Mouse (Mus musculus): ENCODE data around the gene Pkhd1. TPM values are rescaled to one million over a fixed set of nuclear protein-coding genes. Genes with fewer than 3 reads are reported as not detected.

The Pkhd1 gene
- polyA plus RNA-seq, 1 experiment from 2014 or later = 1.1 TPM

- WGBS = 52% methylated on average over 1 of the region's 1 CpGs
- Histone ChIP-seq H3K27me3 (replicated peaks) (no peaks in the 10 kb centered on the region), H3K9me3 (no peaks in the 10 kb centered on the region), H3K27ac (no peak overlapping the region), H3K4me1 (no peaks in the 10 kb centered on the region), H3K4me2 (no peak overlapping the region), H3K4me3 (replicated peaks) (no peak overlapping the region), H3K9ac (no peak overlapping the region), H3K36me3 (no peaks in the 10 kb centered on the region)
- no peak for ATAC-seq (ENCODE audit: insufficient read depth, low FRiP score, low read depth)
These were observed 253.4 kb downstream of the Pkhd1 start for GRCm38 (mm10) chr1:20364437-20364836.

DNA sequence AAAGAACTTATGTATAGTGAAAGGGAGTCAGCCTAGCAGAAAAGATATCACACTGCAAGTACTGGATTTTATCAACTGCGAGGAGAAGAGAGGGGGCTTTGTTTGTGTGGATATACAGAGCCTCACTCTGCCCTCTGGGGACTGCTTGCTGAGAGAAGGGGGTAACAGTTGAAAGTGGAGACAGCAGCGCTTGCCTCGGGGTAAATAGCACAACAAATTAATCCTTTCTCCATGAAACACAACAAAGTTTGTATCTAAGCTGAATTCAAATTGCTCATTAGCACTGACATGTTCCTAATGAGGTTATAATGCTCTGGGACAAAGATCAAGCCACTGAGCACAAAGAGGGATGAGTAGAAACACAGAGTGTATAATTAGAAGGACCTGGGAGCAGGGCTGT lies 273.2 kb downstream of the Pkhd1 start:
- H3K27ac ChIP-seq = no peak overlapping the region
- H3K9ac ChIP-seq = no peak overlapping the region
- H3K27me3 ChIP-seq (replicated peaks) = no peaks in the 10 kb centered on the region
- H3K36me3 ChIP-seq = no peaks in the 10 kb centered on the region
- H3K4me2 ChIP-seq = no peak overlapping the region
- H3K4me1 ChIP-seq = no peaks in the 10 kb centered on the region
- WGBS = 51% methylated on average over 3 of the region's 3 CpGs
- H3K4me3 ChIP-seq (replicated peaks) = no peak overlapping the region
- no peak for ATAC-seq (ENCODE audit: insufficient read depth, low FRiP score, low read depth)
- no peaks in the 10 kb centered on the region for H3K9me3 ChIP-seq

DNA sequence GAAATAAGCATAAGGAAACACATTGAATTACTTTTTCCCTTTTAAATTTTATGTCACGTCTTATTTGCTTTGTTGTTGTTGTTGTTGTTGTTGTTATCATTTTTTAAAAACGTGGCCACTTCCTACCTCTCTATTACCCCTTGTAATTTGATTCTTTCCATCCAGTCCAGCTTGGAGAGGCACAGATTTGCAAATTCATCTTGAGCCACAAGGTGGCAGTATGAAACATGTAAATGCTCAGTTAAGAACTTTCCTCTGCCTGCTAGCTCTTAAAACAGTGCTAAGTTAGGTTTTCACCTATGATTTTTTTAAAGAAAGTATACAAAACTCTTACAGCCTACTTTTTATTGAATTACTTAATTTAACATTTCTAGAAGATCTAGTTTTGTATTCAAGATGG lies 306.4 kb downstream of the Pkhd1 start:
- WGBS = 7% methylated on average over 2 of the region's 2 CpGs
- Histone ChIP-seq H3K36me3 (no peaks in the 10 kb centered on the region), H3K4me3 (replicated peaks) (no peak overlapping the region), H3K4me2 (no peak overlapping the region), H3K4me1 (no peaks in the 10 kb centered on the region), H3K9ac (no peak overlapping the region), H3K9me3 (no peaks in the 10 kb centered on the region), H3K27me3 (replicated peaks) (no peaks in the 10 kb centered on the region), H3K27ac (no peak overlapping the region)
- ATAC-seq (ENCODE audit: insufficient read depth, low FRiP score, low read depth) = no peak

GRCm38 (mm10) chr1:20310925-20311324 lies 306.9 kb downstream of the Pkhd1 start:
- no peak for ATAC-seq (ENCODE audit: insufficient read depth, low FRiP score, low read depth)
- Histone ChIP-seq H3K4me2 (no peak overlapping the region), H3K4me3 (replicated peaks) (no peak overlapping the region), H3K36me3 (no peaks in the 10 kb centered on the region), H3K4me1 (no peaks in the 10 kb centered on the region), H3K27ac (no peak overlapping the region), H3K9me3 (no peaks in the 10 kb centered on the region), H3K9ac (no peak overlapping the region), H3K27me3 (replicated peaks) (no peaks in the 10 kb centered on the region)
- 71% methylated on average over 6 of the region's 6 CpGs for WGBS

DNA sequence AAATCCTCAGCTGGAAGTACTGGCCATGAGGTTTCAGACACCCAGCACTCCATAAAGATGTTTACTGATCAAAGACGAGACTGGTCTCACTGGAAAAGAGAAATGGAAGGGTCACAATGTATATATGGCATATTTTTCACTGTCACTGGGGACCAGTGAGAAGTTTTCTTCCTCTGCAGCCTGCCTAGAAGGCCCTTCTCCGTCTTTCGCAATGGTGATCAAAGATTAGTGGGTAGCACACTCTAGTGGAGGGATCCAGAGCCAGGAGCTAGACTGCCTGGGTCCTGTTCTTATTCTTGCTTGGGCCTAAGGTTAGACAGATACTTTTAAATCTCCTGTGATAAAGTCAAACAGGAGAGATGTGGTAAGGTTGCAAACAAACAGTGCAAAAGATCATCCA lies 311.7 kb downstream of the Pkhd1 start:
- Histone ChIP-seq H3K4me1 (no peaks in the 10 kb centered on the region), H3K9ac (no peak overlapping the region)
- 47% methylated on average over 3 of the region's 3 CpGs for WGBS

GRCm38 (mm10) chr1:20302943-20303578 lies 314.8 kb downstream of the Pkhd1 start:
- WGBS = 73% methylated on average over 6 of the region's 6 CpGs
- Histone ChIP-seq H3K9me3 (no peaks in the 10 kb centered on the region), H3K9ac (no peak overlapping the region), H3K36me3 (no peaks in the 10 kb centered on the region), H3K27me3 (replicated peaks) (no peaks in the 10 kb centered on the region), H3K4me3 (replicated peaks) (no peak overlapping the region), H3K27ac (no peak overlapping the region), H3K4me1 (no peaks in the 10 kb centered on the region), H3K4me2 (no peak overlapping the region)
- no peak for ATAC-seq (ENCODE audit: insufficient read depth, low FRiP score, low read depth)

More for the DNA sequence above, 311.7 kb downstream of the Pkhd1 start:
- Histone ChIP-seq H3K27me3 (replicated peaks) (no peaks in the 10 kb centered on the region), H3K27ac (no peak overlapping the region), H3K4me3 (replicated peaks) (no peak overlapping the region), H3K4me2 (no peak overlapping the region), H3K9me3 (no peaks in the 10 kb centered on the region), H3K36me3 (no peaks in the 10 kb centered on the region)
- no peak for ATAC-seq (ENCODE audit: insufficient read depth, low FRiP score, low read depth)

DNA sequence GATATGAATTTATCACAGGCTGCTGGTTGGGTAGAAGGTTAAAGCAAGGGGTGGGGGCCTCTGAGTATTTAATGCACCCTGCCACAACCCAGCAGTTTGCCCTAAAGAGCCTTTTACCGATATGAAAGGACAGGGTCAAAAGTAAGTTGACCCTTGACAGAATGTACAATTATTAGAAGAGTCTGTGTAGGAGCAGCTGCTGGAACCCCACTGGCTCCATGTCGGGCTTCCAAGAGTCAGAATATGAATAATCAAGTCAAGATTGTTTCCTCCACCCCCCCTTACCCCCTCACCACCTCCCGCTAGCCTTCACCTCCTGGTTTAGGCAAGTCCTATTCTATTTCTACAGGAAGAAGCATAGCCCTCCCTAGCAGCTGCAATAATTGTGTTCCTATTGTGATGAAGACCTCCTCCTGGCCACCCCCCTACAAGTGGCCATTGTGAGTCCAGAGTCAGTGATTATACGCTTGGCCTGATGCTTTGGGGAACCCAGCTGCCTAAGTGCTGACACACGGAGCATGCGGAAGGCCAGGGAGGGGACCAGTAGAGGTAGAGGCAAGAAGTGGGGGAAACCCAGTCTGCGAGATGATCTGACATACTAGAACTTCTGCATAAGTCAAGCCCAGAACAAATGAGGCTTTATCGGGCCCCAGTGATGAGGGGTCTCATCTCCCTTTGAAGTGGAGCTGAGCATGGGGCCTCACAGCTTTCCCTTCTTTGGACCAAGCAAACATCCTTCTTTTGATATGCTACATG lies 315.5 kb downstream of the Pkhd1 start:
- no peaks in the 10 kb centered on the region for H3K27me3 ChIP-seq (replicated peaks)
- no peaks in the 10 kb centered on the region for H3K36me3 ChIP-seq
- no peak overlapping the region for H3K9ac ChIP-seq
- H3K4me2 ChIP-seq = no peak overlapping the region
- no peak overlapping the region for H3K27ac ChIP-seq
- H3K9me3 ChIP-seq = no peaks in the 10 kb centered on the region
- no peak for ATAC-seq (ENCODE audit: insufficient read depth, low FRiP score, low read depth)
- no peak overlapping the region for H3K4me3 ChIP-seq (replicated peaks)
- 76% methylated on average over 8 of the region's 8 CpGs for WGBS
- no peaks in the 10 kb centered on the region for H3K4me1 ChIP-seq

DNA sequence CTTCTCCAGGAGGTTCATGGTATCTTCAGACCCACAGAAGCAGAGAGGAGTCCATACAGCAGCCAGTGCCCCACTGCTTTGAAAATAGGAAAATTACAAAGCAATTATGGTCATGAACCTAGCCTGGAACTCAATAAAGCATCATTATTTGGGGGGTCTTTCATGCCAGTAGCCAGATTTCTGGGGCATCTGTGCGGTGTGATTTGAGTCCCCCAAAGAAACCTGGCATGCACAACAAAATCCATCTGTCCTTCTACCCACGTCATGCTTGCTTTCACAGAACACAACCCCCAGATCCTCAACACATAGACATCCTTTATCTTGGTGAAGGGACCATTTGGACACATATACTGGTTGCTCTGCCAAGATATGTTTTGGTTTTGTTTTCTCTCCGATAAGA lies 316.2 kb downstream of the Pkhd1 start:
- no peak overlapping the region for H3K4me3 ChIP-seq (replicated peaks)
- 82% methylated on average over 3 of the region's 3 CpGs for WGBS
- no peaks in the 10 kb centered on the region for H3K36me3 ChIP-seq
- H3K27me3 ChIP-seq (replicated peaks) = no peaks in the 10 kb centered on the region
- no peaks in the 10 kb centered on the region for H3K9me3 ChIP-seq
- no peak for ATAC-seq (ENCODE audit: insufficient read depth, low FRiP score, low read depth)
- H3K4me2 ChIP-seq = no peak overlapping the region
- no peak overlapping the region for H3K9ac ChIP-seq
- H3K27ac ChIP-seq = no peak overlapping the region
- H3K4me1 ChIP-seq = no peaks in the 10 kb centered on the region

GRCm38 (mm10) chr1:20288696-20289095 lies 329.2 kb downstream of the Pkhd1 start:
- WGBS = 79% methylated on average over 1 of the region's 1 CpGs
- H3K9me3 ChIP-seq = no peaks in the 10 kb centered on the region
- H3K9ac ChIP-seq = no peak overlapping the region
- ATAC-seq (ENCODE audit: insufficient read depth, low FRiP score, low read depth) = no peak
- H3K36me3 ChIP-seq = no peaks in the 10 kb centered on the region
- H3K27me3 ChIP-seq (replicated peaks) = no peaks in the 10 kb centered on the region
- H3K4me2 ChIP-seq = no peak overlapping the region
- no peaks in the 10 kb centered on the region for H3K4me1 ChIP-seq
- H3K4me3 ChIP-seq (replicated peaks) = no peak overlapping the region
- no peak overlapping the region for H3K27ac ChIP-seq

- WGBS = 59% methylated on average over 5 of the region's 5 CpGs
- no peak for ATAC-seq (ENCODE audit: insufficient read depth, low FRiP score, low read depth)
These were observed 357.5 kb downstream of the Pkhd1 start for GRCm38 (mm10) chr1:20260403-20260802.

GRCm38 (mm10) chr1:20248169-20248568 lies 369.7 kb downstream of the Pkhd1 start:
- H3K4me3 ChIP-seq (replicated peaks) = no peak overlapping the region
- H3K27me3 ChIP-seq (replicated peaks) = no peaks in the 10 kb centered on the region
- H3K9ac ChIP-seq = no peak overlapping the region
- H3K9me3 ChIP-seq = no peaks in the 10 kb centered on the region
- H3K36me3 ChIP-seq = no peaks in the 10 kb centered on the region
- H3K4me2 ChIP-seq = no peak overlapping the region
- ATAC-seq (ENCODE audit: insufficient read depth, low FRiP score, low read depth) = no peak
- H3K4me1 ChIP-seq = no peaks in the 10 kb centered on the region
- 41% methylated on average over 2 of the region's 2 CpGs for WGBS
- no peak overlapping the region for H3K27ac ChIP-seq

More at GRCm38 (mm10) chr1:20260403-20260802, 357.5 kb downstream of the Pkhd1 start:
- Histone ChIP-seq H3K4me1 (no peaks in the 10 kb centered on the region), H3K4me2 (no peak overlapping the region), H3K9ac (no peak overlapping the region), H3K4me3 (replicated peaks) (no peak overlapping the region), H3K36me3 (no peaks in the 10 kb centered on the region), H3K9me3 (no peaks in the 10 kb centered on the region), H3K27me3 (replicated peaks) (no peaks in the 10 kb centered on the region), H3K27ac (no peak overlapping the region)

GRCm38 (mm10) chr1:20216681-20217080 lies 401.2 kb downstream of the Pkhd1 start:
- Histone ChIP-seq H3K36me3 (no peaks in the 10 kb centered on the region), H3K4me1 (no peaks in the 10 kb centered on the region), H3K4me2 (no peak overlapping the region), H3K4me3 (replicated peaks) (no peak overlapping the region), H3K9me3 (no peaks in the 10 kb centered on the region), H3K27ac (no peak overlapping the region), H3K9ac (no peak overlapping the region), H3K27me3 (replicated peaks) (no peaks in the 10 kb centered on the region)
- ATAC-seq (ENCODE audit: insufficient read depth, low FRiP score, low read depth) = no peak
- WGBS = 68% methylated on average over 1 of the region's 1 CpGs

All from stomach, embryonic 15.5 days (tissue).